Mouse (Mus musculus): ENCODE data around the gene Atg101. TPM values are rescaled to one million over a fixed set of nuclear protein-coding genes. Genes with fewer than 3 reads are reported as not detected.
A peak's percentile ranks its signal among the peaks of the same experiment; 100 is the strongest.

The Atg101 gene
- 48.6 TPM for polyA plus RNA-seq (2021)

GRCm38 (mm10) chr15:101283911-101284750 is at the start of gene Atg101:
Atg101 (plus strand) TSS chr15:101284272.
- H3K27me3 ChIP-seq = no peaks in the 10 kb centered on the region
- TF ChIP-seq CTCF (IDR thresholded peaks at IDR 0.05) = no peak
- ATAC-seq (peak; percentile 62), DNase-seq (ENCODE audit: low read depth, low spot score) (peak; percentile 91)
- in situ Hi-C loops (cut with MboI; ENCODE audit: low pct_unique_long_range_greater_than_20kb) = loop anchor here (5.0 kb wide), 1 partner anchor 42 kb away; no protein-coding TSS in a partner anchor
- CTCF ChIA-PET = interaction anchor here (0.5 to 11.6 kb wide), 21 partner anchors 10 to 136 kb away, joined by 3 to 88 read pairs (median 5); no protein-coding TSS in a partner anchor
- POLR2A ChIA-PET = interaction anchor here (0.9 to 2.2 kb wide), 6 partner anchors 9 to 63 kb away, joined by 3 to 9 read pairs (median 6); partner anchors contain the start of gene 6030408B16Rik

- ChIA-PET CTCF (interaction anchor here (1.3 to 7.7 kb wide), 7 partner anchors 7 to 81 kb away, joined by 3 to 92 read pairs (median 9); partner anchors contain the start of genes Atg101 and Grasp), POLR2A (interaction anchor here (1.6 to 5.0 kb wide), 3 partner anchors 10 to 22 kb away, joined by 3 to 29 read pairs (median 12); no protein-coding TSS in a partner anchor)
- in situ Hi-C loops (cut with MboI; ENCODE audit: low pct_unique_long_range_greater_than_20kb) = no loop called here
- no peak for TF ChIP-seq CTCF (IDR thresholded peaks at IDR 0.05)
- DNase-seq (ENCODE audit: low read depth, low spot score) (no peak), ATAC-seq (no peak)
- no peaks in the 10 kb centered on the region for H3K27me3 ChIP-seq
Observed at GRCm38 (mm10) chr15:101234611-101235341, 49.3 kb upstream of the Atg101 start.

- ChIA-PET POLR2A (interaction anchor here (0.6 to 5.0 kb wide), 5 partner anchors 10 to 837 kb away, joined by 3 to 29 read pairs (median 11); no protein-coding TSS in a partner anchor), CTCF (interaction anchor here (1.3 to 7.7 kb wide), 7 partner anchors 8 to 80 kb away, joined by 3 to 92 read pairs (median 9); partner anchors contain the start of genes Atg101 and Grasp)
- DNase-seq (ENCODE audit: low read depth, low spot score) = no peak
- H3K27me3 ChIP-seq = no peaks in the 10 kb centered on the region
- in situ Hi-C loops (cut with MboI; ENCODE audit: low pct_unique_long_range_greater_than_20kb) = no loop called here
- TF ChIP-seq CTCF (IDR thresholded peaks at IDR 0.05) = no peak
- no peak for ATAC-seq
Observed at GRCm38 (mm10) chr15:101235342-101235698, 48.8 kb upstream of the Atg101 start.

DNA sequence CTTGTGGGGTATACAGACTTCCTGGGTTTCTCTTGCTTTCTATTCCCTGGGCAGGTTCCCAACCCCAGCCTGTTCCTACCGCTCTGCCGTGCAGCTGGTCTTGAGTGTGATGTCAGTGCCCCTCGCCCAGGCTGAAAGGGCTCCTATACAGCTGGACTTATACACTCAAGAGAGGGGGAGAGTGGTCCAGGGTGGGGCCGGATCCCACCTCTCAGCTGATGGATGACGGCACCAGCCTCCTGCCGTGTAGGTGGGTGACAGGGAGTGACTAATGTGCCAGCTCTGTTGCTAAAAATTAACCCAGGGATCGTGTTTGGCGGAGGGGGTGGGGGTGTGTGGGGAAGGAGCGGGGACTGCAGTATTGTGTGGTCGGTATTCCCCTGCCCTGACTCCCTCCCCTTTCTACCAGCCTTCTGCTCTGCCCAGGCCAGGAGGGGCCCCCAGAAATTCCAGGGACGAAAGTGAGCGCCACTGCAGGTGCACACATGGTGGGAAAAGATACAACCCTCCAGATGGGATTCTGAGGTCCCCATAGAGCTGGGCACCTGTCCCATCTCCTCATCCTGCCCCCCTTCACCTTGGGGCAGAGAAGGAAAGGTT is 48.2 kb upstream of the Atg101 start:
- no peaks in the 10 kb centered on the region for H3K27me3 ChIP-seq
- ChIA-PET CTCF (interaction anchor here (1.1 to 7.7 kb wide), 7 partner anchors 8 to 80 kb away, joined by 3 to 92 read pairs (median 9); partner anchors contain the start of genes Atg101 and Grasp), POLR2A (interaction anchor here (0.6 to 5.0 kb wide), 5 partner anchors 11 to 836 kb away, joined by 3 to 29 read pairs (median 11); no protein-coding TSS in a partner anchor)
- no peak for ATAC-seq
- TF ChIP-seq CTCF (IDR thresholded peaks at IDR 0.05) = no peak
- DNase-seq (ENCODE audit: low read depth, low spot score) = no peak
- in situ Hi-C loops (cut with MboI; ENCODE audit: low pct_unique_long_range_greater_than_20kb) = no loop called here

DNA sequence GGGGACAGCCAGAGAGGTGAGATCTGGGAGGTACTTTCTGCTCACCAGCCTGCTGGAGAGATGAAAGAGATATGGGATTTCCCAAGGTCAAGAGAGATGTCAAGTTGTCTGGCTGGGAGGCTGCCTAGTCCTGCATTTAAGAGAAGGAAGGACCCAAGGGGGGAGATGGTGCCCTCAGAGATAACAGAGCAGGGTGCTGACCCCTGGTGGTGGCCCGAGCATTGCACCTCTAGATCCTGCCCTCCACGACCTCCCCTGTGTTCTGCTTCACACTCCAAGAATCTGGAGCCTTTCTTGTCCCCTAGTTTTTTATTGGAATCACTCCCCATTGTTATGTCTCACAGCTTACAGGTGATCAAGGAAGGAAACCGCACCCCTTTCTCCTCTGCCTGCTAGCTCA is 47.2 kb upstream of the Atg101 start:
- POLR2A ChIA-PET = interaction anchor here (5.0 kb wide), 1 partner anchor 15 kb away, joined by 29 read pairs; no protein-coding TSS in a partner anchor

DNA sequence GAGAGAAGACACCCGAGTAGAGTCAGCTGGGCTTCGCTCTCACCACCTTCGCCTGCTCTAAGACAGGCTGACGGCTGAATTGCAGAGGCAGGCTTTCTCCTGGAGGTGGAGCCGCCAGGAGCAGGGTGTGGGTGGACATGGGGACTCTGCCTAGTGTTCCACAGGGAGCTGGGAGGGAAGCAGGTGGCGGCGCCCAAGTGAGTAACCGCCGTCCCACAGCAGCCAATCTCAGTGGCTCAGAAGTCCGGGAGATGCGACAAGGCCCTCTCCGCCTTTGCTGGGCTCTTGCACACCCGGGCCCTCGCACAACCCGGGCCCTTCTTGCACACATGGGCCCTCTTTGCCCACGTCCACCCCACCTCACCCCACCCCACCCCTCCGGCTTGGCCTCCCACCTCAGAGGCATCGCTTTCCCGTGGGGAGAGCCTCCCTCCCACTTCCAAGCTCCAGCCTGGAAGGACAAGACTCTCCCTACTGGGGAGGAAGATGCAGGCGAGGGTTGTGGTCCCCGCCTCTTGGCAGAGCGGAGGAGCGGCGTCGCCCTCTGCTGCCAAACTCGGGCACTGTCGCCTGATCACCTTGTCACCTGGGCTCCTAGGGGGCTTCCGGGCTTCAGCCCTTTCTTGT is 45.1 kb upstream of the Atg101 start:
- POLR2A ChIA-PET = interaction anchor here (0.5 to 5.0 kb wide), 3 partner anchors 17 to 164 kb away, joined by 3 to 29 read pairs (median 6); no protein-coding TSS in a partner anchor
- ATAC-seq (no peak), DNase-seq (ENCODE audit: low read depth, low spot score) (no peak)
- H3K27me3 ChIP-seq = no peaks in the 10 kb centered on the region
- CTCF ChIA-PET = interaction anchor here (0.9 to 7.7 kb wide), 7 partner anchors 11 to 92 kb away, joined by 3 to 92 read pairs (median 7); partner anchors contain the start of gene Grasp
- in situ Hi-C loops (cut with MboI; ENCODE audit: low pct_unique_long_range_greater_than_20kb) = no loop called here
- peak; percentile 75 for TF ChIP-seq CTCF (IDR thresholded peaks at IDR 0.05)

More for the DNA sequence above, 47.2 kb upstream of the Atg101 start:
- TF ChIP-seq CTCF (IDR thresholded peaks at IDR 0.05) = peak; percentile 91
- no peaks in the 10 kb centered on the region for H3K27me3 ChIP-seq
- CTCF ChIA-PET = interaction anchor here (0.9 to 7.7 kb wide), 12 partner anchors 9 to 79 kb away, joined by 3 to 92 read pairs (median 4); partner anchors contain the start of gene Grasp
- in situ Hi-C loops (cut with MboI; ENCODE audit: low pct_unique_long_range_greater_than_20kb) = no loop called here
- ATAC-seq = no peak
- DNase-seq (ENCODE audit: low read depth, low spot score) = no peak

DNA sequence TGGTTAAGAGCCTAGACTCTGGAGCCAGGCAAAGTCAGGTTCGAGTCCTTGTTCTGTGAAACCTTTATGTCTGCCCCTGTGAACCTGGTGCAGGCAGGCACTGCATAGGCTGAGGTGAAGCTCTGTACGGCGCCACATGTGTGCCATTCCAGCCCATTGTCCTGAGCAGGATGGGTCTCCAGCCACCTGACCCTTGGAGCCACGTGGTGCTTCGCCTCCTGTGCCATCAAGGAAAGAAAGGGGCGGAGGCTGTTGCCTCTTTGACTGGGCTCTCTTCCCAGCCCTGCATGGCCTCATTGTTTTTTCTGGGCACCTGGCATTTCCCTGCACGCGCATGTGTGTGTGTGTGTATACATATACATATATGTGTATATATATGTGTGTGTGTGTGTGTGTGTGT is 44.3 kb upstream of the Atg101 start:
- ChIA-PET POLR2A (interaction anchor here (0.6 kb wide), 1 partner anchor 41 kb away, joined by 3 read pairs; no protein-coding TSS in a partner anchor), CTCF (interaction anchor here (0.9 to 7.7 kb wide), 3 partner anchors 41 to 76 kb away, joined by 3 to 44 read pairs (median 15); no protein-coding TSS in a partner anchor)
- no peak for ATAC-seq
- TF ChIP-seq CTCF (IDR thresholded peaks at IDR 0.05) = no peak
- no peaks in the 10 kb centered on the region for H3K27me3 ChIP-seq
- DNase-seq (ENCODE audit: low read depth, low spot score) = no peak
- in situ Hi-C loops (cut with MboI; ENCODE audit: low pct_unique_long_range_greater_than_20kb) = loop anchor here (5.0 kb wide), 1 partner anchor 42 kb away; the partner anchor contains the start of gene Atg101

DNA sequence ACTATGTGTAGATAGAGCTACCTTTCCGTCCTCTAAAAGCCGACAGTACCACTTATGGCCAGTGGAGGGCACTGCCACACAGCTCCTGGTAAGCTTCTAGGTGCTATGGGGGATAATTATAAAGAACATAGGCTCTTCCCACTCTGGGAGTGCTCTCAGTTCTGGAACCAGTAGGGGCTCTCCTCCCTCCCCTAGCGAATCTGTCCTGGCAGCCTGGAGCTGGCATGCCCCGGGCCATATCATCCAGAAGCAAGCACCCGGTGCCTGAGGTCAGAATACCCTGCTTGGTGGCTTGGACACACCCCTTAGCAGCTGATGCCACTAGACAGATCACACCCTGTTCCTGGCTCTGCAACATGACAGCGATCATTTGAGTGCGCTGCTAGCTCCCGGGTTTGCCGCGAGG is 43.3 kb upstream of the Atg101 start:
- CTCF ChIA-PET = interaction anchor here (0.8 to 7.7 kb wide), 12 partner anchors 12 to 75 kb away, joined by 3 to 88 read pairs (median 4); partner anchors contain the start of gene Atg101
- ATAC-seq (no peak), DNase-seq (ENCODE audit: low read depth, low spot score) (no peak)
- POLR2A ChIA-PET = interaction anchor here (0.7 to 1.3 kb wide), 2 partner anchors 19 to 43 kb away, joined by 5 read pairs; partner anchors contain the start of gene Atg101
- H3K27me3 ChIP-seq = no peaks in the 10 kb centered on the region
- peak; percentile 88 for TF ChIP-seq CTCF (IDR thresholded peaks at IDR 0.05)
- in situ Hi-C loops (cut with MboI; ENCODE audit: low pct_unique_long_range_greater_than_20kb) = loop anchor here (5.0 kb wide), 1 partner anchor 41 kb away; the partner anchor contains the start of gene Atg101

DNA sequence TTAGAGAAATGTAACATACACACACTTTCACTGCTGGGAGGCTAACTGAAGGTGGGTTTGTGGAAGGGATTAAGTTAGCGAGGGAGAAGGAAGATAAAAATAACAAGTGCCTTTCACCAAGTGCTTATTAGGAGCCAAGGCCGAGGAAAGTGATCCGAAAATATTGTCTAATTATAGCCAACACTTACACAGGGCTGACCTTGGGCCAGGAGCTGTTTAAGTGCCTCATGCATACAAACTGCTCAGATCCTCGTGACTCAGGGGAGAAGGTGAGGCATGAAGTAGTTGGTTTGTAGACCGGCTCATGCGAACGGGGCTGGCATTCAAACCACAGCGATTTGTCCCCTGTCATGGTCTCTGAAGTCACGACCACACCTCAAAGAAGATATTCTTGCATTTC is 42.8 kb upstream of the Atg101 start:
- ATAC-seq (no peak), DNase-seq (ENCODE audit: low read depth, low spot score) (no peak)
- no peak for TF ChIP-seq CTCF (IDR thresholded peaks at IDR 0.05)
- in situ Hi-C loops (cut with MboI; ENCODE audit: low pct_unique_long_range_greater_than_20kb) = loop anchor here (5.0 kb wide), 1 partner anchor 41 kb away; the partner anchor contains the start of gene Atg101
- no peaks in the 10 kb centered on the region for H3K27me3 ChIP-seq
- POLR2A ChIA-PET = interaction anchor here (1.3 kb wide), 1 partner anchor 42 kb away, joined by 5 read pairs; the partner anchor contains the start of gene Atg101
- CTCF ChIA-PET = interaction anchor here (0.6 to 7.7 kb wide), 14 partner anchors 11 to 74 kb away, joined by 3 to 88 read pairs (median 4); partner anchors contain the start of gene Atg101

Data from Patski (cell line).